8 mouse cellular contexts compared by ENCODE assay signal in the genomic region with DNA sequence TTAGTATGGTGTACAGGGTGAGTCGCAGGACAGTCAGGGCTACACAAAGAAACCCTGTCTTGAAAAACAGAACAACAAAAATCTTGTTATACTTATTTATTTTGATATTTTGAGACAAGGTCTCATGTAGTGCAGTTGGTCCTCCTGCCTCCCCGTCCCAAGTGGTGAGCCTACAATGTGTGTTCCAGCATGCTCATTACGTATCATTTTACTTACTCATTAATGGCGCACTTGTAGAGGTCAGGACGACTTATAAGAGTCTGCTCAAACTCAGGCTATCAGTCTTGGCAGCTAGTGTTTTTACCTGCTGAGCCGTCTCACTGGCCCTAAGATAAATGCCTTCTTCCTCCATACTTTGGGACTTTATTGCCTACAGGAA. TPM values are rescaled to one million over a fixed set of nuclear protein-coding genes. Genes with fewer than 3 reads are reported as not detected.
A peak's percentile ranks its signal among the peaks of the same experiment; 100 is the strongest.
DNase-seq lines count a peak whose midpoint lies in the region; ATAC-seq and TF ChIP-seq lines count a peak whose summit lies in the region.

No protein-coding gene starts in this region.

- peak overlapping the region; percentile 71 for H3K4me3 ChIP-seq in cerebellum, adult 2 months (replicated peaks; ENCODE audit: insufficient read depth, low read depth, low read length)
- H3K4me3 ChIP-seq in spleen, adult 2 months (ENCODE audit: extremely low read depth, insufficient read depth, insufficient read length) = no peak overlapping the region
- peak overlapping the region; percentile 79 for H3K4me3 ChIP-seq in limb, embryonic 14.5 days (replicated peaks; ENCODE audit: low read length)
- peak overlapping the region; percentile 88 for H3K4me3 ChIP-seq in stomach, embryonic 15.5 days (replicated peaks)

- H3K36me3 ChIP-seq in spleen, adult 2 months (ENCODE audit: control insufficient read depth, insufficient read depth, low read length) = 0 out of 2 replicates have a peak, but pooled peaks cover 1% of the 10 kb centered on the region
- H3K36me3 ChIP-seq in limb, embryonic 14.5 days (ENCODE audit: control insufficient read depth, insufficient read depth, low read length) = no peaks in the 10 kb centered on the region
- no peaks in the 10 kb centered on the region for H3K36me3 ChIP-seq in stomach, embryonic 15.5 days

- 20% methylated on average over 6 of the region's 6 CpGs for WGBS in cerebellum, adult 2 months
- 27% methylated on average over 6 of the region's 6 CpGs for WGBS in spleen, adult 2 months
- 23% methylated on average over 6 of the region's 6 CpGs for WGBS in limb, embryonic 14.5 days
- 22% methylated on average over 6 of the region's 6 CpGs for WGBS in stomach, embryonic 15.5 days

- H3K27ac ChIP-seq in cerebellum, adult 2 months (ENCODE audit: insufficient read depth, low read length) = peak overlapping the region; percentile 16; the same call in 1 of the 2 replicates
- peak overlapping the region; percentile 60 for H3K27ac ChIP-seq in spleen, adult 2 months (ENCODE audit: insufficient read depth, low read length)
- H3K27ac ChIP-seq in limb, embryonic 14.5 days (replicated peaks; ENCODE audit: low read depth, low read length) = peak overlapping the region; percentile 96; the same call in 1 of the 2 replicates
- H3K27ac ChIP-seq in stomach, embryonic 15.5 days = peak overlapping the region; percentile 99; the same call in 1 of the 2 replicates

- no peaks in the 10 kb centered on the region for H3K27me3 ChIP-seq in cerebellum, adult 2 months (ENCODE audit: control insufficient read depth, insufficient read depth, low read length)
- H3K27me3 ChIP-seq in spleen, adult 2 months (ENCODE audit: control insufficient read depth, insufficient read depth, low read length) = no peaks in the 10 kb centered on the region
- H3K27me3 ChIP-seq in limb, embryonic 14.5 days (ENCODE audit: control insufficient read depth, insufficient read depth, low read length) = no peaks in the 10 kb centered on the region
- H3K27me3 ChIP-seq in stomach, embryonic 15.5 days (replicated peaks) = no peaks in the 10 kb centered on the region

- H3K9ac ChIP-seq in limb, embryonic 14.5 days (ENCODE audit: low read depth, low read length, severe bottlenecking) = peak overlapping the region; percentile 83
- no peak overlapping the region for H3K9ac ChIP-seq in stomach, embryonic 15.5 days

- DNase-seq in cerebellum, adult 2 months = no peak
- DNase-seq in cerebellum, adult 11-12 months = no peak
- no peak for DNase-seq in spleen, adult 2 months (ENCODE audit: low read depth in 1 of 2, low spot score in 2 of 2)
- DNase-seq in spleen, postnatal 10 days (ENCODE audit: low spot score in 2 of 2) = no peak
- no peak for DNase-seq in limb, embryonic 14.5 days (ENCODE audit: low spot score)
- DNase-seq in thymus, postnatal 10 days (ENCODE audit: low spot score in 2 of 2) = no peak
- no peak for DNase-seq in embryo, embryonic 10.5 days (ENCODE audit: low spot score)

- peak; percentile 11; the same call in 1 of the 2 replicates for ATAC-seq in limb, embryonic 14.5 days (ENCODE audit: low FRiP score, low read depth)
- no peak for ATAC-seq in stomach, embryonic 15.5 days (ENCODE audit: insufficient read depth, low FRiP score, low read depth)

- no peak for TF ChIP-seq POLR2A in cerebellum, adult 2 months (IDR thresholded peaks at IDR 0.05; ENCODE audit: borderline replicate concordance, insufficient read depth, low read length)
- no peak for TF ChIP-seq POLR2A in spleen, adult 2 months (IDR thresholded peaks at IDR 0.05; ENCODE audit: low read depth, low read length)
- TF ChIP-seq POLR2A in limb, embryonic 14.5 days (IDR thresholded peaks at IDR 0.05; ENCODE audit: borderline replicate concordance, extremely low read depth, insufficient read depth, insufficient read length) = no peak

- TF ChIP-seq CTCF in cerebellum, adult 2 months (IDR thresholded peaks at IDR 0.05; ENCODE audit: borderline replicate concordance, insufficient read depth, low read depth, low read length) = no peak
- no peak for TF ChIP-seq CTCF in spleen, adult 2 months (IDR thresholded peaks at IDR 0.05; ENCODE audit: extremely low read depth, insufficient read depth, insufficient read length, insufficient replicate concordance)

- H3K9me3 ChIP-seq in limb, embryonic 14.5 days (ENCODE audit: control insufficient read depth, low read length) = no peaks in the 10 kb centered on the region
- no peaks in the 10 kb centered on the region for H3K9me3 ChIP-seq in stomach, embryonic 15.5 days

- H3K4me1 ChIP-seq in cerebellum, adult 2 months (ENCODE audit: control insufficient read depth, insufficient read depth, low read length) = peaks cover 19% of the 10 kb centered on the region
- peaks cover 10% of the 10 kb centered on the region; the same call in 1 of the 2 replicates for H3K4me1 ChIP-seq in spleen, adult 2 months (ENCODE audit: control insufficient read depth, insufficient read depth, insufficient read length)
- H3K4me1 ChIP-seq in limb, embryonic 14.5 days (ENCODE audit: control insufficient read depth, insufficient read depth, low read length) = peaks cover 7% of the 10 kb centered on the region; the same call in 1 of the 2 replicates
- H3K4me1 ChIP-seq in stomach, embryonic 15.5 days = peaks cover 11% of the 10 kb centered on the region; the same call in 1 of the 2 replicates

- peak overlapping the region; percentile 48 for H3K4me2 ChIP-seq in limb, embryonic 14.5 days (replicated peaks; ENCODE audit: low read depth, low read length, severe bottlenecking)
- peak overlapping the region; percentile 66 for H3K4me2 ChIP-seq in stomach, embryonic 15.5 days

RNA-seq across cellular contexts. Expression of a gene that starts 0.4 kb away (rescaled TPM):
- polyA plus RNA-seq in cerebellum, adult 2 months (2012; rRNA removed) = 97.3 and 108 TPM in 2 replicates
- 41.8 and 44.9 TPM in 2 replicates for polyA plus RNA-seq in spleen, adult 2 months (2012; rRNA removed)
- 89.0 and 104 TPM in 2 replicates for polyA plus RNA-seq in limb, embryonic 14.5 days (2012; rRNA removed)
- polyA plus RNA-seq in limb, embryonic 14.5 days (2014; fragmentation: Nextera tagmentation; extraction: Ambion mirVana) = 77.0 and 87.0 TPM in 2 replicates
- polyA plus RNA-seq in stomach, embryonic 15.5 days (2015; fragmentation: Nextera tagmentation; extraction: Ambion mirVana) = 74.3 and 76.2 TPM in 2 replicates

RNA-seq across cellular contexts. Expression of a gene that starts 28.9 kb away (rescaled TPM):
- 0.76 and 0.97 TPM in 2 replicates for polyA plus RNA-seq in cerebellum, adult 2 months (2012; rRNA removed)
- 14.8 and 15.9 TPM in 2 replicates for polyA plus RNA-seq in spleen, adult 2 months (2012; rRNA removed)
- polyA plus RNA-seq in limb, embryonic 14.5 days (2012; rRNA removed) = 5.1 and 5.3 TPM in 2 replicates
- 5.5 and 5.6 TPM in 2 replicates for polyA plus RNA-seq in limb, embryonic 14.5 days (2014; fragmentation: Nextera tagmentation; extraction: Ambion mirVana)
- 1,291 and 1,344 TPM in 2 replicates for polyA plus RNA-seq in stomach, embryonic 15.5 days (2015; fragmentation: Nextera tagmentation; extraction: Ambion mirVana)

RNA-seq across cellular contexts. Expression of a gene that starts 48.3 kb away (rescaled TPM):
- 22.5 and 24.7 TPM in 2 replicates for polyA plus RNA-seq in cerebellum, adult 2 months (2012; rRNA removed)
- 21.1 and 22.9 TPM in 2 replicates for polyA plus RNA-seq in spleen, adult 2 months (2012; rRNA removed)
- 21.1 and 24.9 TPM in 2 replicates for polyA plus RNA-seq in limb, embryonic 14.5 days (2012; rRNA removed)
- polyA plus RNA-seq in limb, embryonic 14.5 days (2014; fragmentation: Nextera tagmentation; extraction: Ambion mirVana) = 44.3 and 49.0 TPM in 2 replicates
- 39.6 and 40.0 TPM in 2 replicates for polyA plus RNA-seq in stomach, embryonic 15.5 days (2015; fragmentation: Nextera tagmentation; extraction: Ambion mirVana)

Comparison
In these comparisons a context has a peak if more than half of its experiments do, and no peak if none do; other contexts are left out.
1. H3K27ac ChIP-seq: peak in every context shown above with its lines; median percentile 99 in stomach, embryonic 15.5 days; 96 in limb, embryonic 14.5 days; 60 in spleen, adult 2 months; 16 in cerebellum, adult 2 months.
2. RNA of a gene that starts 28.9 kb away (polyA plus RNA-seq): 1,291 to 1,344 TPM in stomach, embryonic 15.5 days; 14.8 to 15.9 TPM in spleen, adult 2 months, 5.1 to 5.6 TPM in limb, embryonic 14.5 days and 0.76 to 0.97 TPM in cerebellum, adult 2 months; every median in the first group is over 10 times any median in the second.